8 mouse cellular contexts compared by ENCODE assay signal in genomic region chr17:8802889-8803799, GRCm38 (mm10).
DNase-seq lines count a peak whose midpoint lies in the region; ATAC-seq and TF ChIP-seq lines count a peak whose summit lies in the region.

No protein-coding gene starts in this region.

- H3K36me3 ChIP-seq in intestine, embryonic 15.5 days = no peaks in the 10 kb centered on the region
- H3K36me3 ChIP-seq in neural tube, embryonic 13.5 days = no peaks in the 10 kb centered on the region

- peak overlapping the region; percentile 95 for H3K27ac ChIP-seq in layer of hippocampus, adult 2 months
- no peak overlapping the region for H3K27ac ChIP-seq in intestine, embryonic 15.5 days
- peak overlapping the region; percentile 92 for H3K27ac ChIP-seq in neural tube, embryonic 13.5 days (replicated peaks)

- 9% methylated on average over 27 of the region's 27 CpGs for WGBS in intestine, embryonic 15.5 days
- WGBS in neural tube, embryonic 13.5 days = 5% methylated on average over 27 of the region's 27 CpGs

- H3K9me3 ChIP-seq in intestine, embryonic 15.5 days = no peaks in the 10 kb centered on the region
- no peaks in the 10 kb centered on the region for H3K9me3 ChIP-seq in neural tube, embryonic 13.5 days

- peak overlapping the region; percentile 14; the same call in 1 of the 2 replicates for H3K9ac ChIP-seq in intestine, embryonic 15.5 days
- H3K9ac ChIP-seq in neural tube, embryonic 13.5 days = peak overlapping the region; percentile 93

- peak overlapping the region; percentile 96 for H3K4me2 ChIP-seq in intestine, embryonic 15.5 days (replicated peaks)
- peak overlapping the region; percentile 87 for H3K4me2 ChIP-seq in neural tube, embryonic 13.5 days

- peaks cover 71% of the 10 kb centered on the region for H3K27me3 ChIP-seq in intestine, embryonic 15.5 days (replicated peaks)
- H3K27me3 ChIP-seq in neural tube, embryonic 13.5 days = peaks cover 36% of the 10 kb centered on the region

- peak overlapping the region; percentile 83 for H3K4me3 ChIP-seq in layer of hippocampus, adult 2 months
- peak overlapping the region; percentile 64 for H3K4me3 ChIP-seq in intestine, embryonic 15.5 days (replicated peaks)
- H3K4me3 ChIP-seq in neural tube, embryonic 13.5 days = peak overlapping the region; percentile 87

- no peak for DNase-seq in layer of hippocampus, adult 2 months (ENCODE audit: low spot score in 2 of 2)
- no peak for DNase-seq in layer of hippocampus, postnatal 25 days (ENCODE audit: extremely low spot score in 1 of 2, low spot score in 1 of 2)
- DNase-seq in embryo, embryonic 9.5 days (ENCODE audit: extremely low spot score) = peak; percentile 63
- no peak for DNase-seq in adrenal gland, postnatal 36 days
- DNase-seq in urinary bladder, postnatal 14 days (ENCODE audit: low spot score) = no peak
- DNase-seq in spleen, adult 12 weeks (ENCODE audit: low spot score) = no peak

- no peak for TF ChIP-seq CTCF in layer of hippocampus, adult 2 months (conservative IDR thresholded peaks at IDR 0.05)

- peaks cover 27% of the 10 kb centered on the region for H3K4me1 ChIP-seq in intestine, embryonic 15.5 days (replicated peaks)
- H3K4me1 ChIP-seq in neural tube, embryonic 13.5 days (replicated peaks) = peaks cover 52% of the 10 kb centered on the region

- ATAC-seq in intestine, embryonic 15.5 days = no peak
- no peak for ATAC-seq in neural tube, embryonic 13.5 days (ENCODE audit: low read depth)
